Mouse (Mus musculus) urinary bladder, adult 18-20 months (tissue): ENCODE results near the gene Exoc4.

Experiments used
- DNase-seq, 2 experiments: peaks; one replicate each; pipeline ENCODE4 v3.0.0; 2022; ENCODE audit warnings: low spot score in 2 of 2, mixed read lengths in 2 of 2

Exoc4 gene

GRCm38 (mm10) chr6:33866901-33867580 is 618.2 kb downstream of the Exoc4 start:
- DNase-seq: no peak

- DNase-seq: no peak
Measured at GRCm38 (mm10) chr6:33869251-33869650, 620.4 kb downstream of the Exoc4 start.

DNA sequence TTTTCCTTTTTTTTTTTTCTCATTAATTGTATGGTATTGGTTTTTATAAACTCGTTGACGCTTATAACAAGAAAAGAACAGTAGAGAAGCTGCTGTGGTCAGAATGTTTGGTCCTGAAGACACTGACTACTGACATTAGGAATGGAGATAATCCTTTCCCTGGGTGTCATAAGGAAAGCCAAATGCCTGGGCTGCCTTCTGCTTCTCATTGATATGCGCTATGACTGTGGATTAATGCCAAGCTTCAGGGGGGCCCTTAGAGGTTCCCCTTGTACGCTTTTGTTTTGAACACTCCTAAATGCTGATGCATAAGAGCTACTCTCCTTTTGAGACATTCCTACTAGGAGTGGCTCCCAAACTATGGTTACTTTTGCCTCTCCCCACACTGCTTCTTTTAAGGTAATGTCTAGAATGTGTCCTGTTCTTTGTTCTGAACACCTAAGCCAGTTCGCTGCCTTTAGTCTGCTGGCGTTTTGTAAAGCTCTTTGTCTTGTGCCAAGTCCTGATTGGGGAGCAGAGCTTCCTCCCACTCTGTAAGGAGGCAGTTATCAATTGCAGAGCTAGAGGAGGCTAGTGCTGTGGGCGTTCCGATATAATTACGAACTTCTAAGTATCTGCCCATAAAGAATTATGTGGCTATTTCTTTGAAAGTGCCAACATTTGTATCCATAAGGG is 621.7 kb downstream of the Exoc4 start:
- DNase-seq: no peak

GRCm38 (mm10) chr6:33871286-33871685 is 622.4 kb downstream of the Exoc4 start:
- no peak for DNase-seq

- DNase-seq: no peak
Measured at GRCm38 (mm10) chr6:33872192-33872591, 623.3 kb downstream of the Exoc4 start.

- DNase-seq: no peak
Measured at GRCm38 (mm10) chr6:33873000-33873399, 624.1 kb downstream of the Exoc4 start.

DNA sequence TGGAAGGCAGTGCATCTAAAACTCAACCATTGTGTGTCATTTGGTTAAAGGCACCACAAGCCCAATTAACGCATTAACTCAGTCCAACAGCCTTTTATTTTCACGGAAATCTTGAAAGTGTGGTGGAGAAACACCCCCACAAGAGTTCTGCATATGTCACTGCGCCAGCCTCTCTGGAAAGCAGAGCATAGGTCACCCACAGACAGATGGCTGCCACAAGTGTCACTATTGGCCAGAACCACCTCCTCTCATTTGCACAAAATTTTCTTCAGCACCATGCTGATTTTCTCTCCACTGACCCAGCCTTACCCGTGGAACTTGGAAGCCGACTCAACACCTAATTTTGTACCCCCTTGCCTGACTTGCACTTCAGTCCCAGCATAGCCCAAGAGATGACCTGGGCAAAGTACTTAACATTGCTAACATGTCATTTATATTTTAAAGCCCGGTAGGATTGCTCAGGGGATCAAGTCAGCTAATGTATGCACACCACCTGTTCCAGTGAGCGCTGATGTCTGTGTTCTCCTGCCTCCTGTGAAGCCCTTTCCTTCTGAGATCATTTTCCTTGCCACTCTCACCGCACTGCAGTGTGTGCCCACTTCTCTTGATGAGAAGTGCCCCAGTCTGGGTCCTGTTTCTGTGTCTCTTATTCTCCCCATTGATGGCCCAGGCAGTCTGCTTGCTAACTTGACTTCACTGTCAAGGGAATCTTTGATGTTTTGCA is 625.6 kb downstream of the Exoc4 start:
- DNase-seq: no peak

DNA sequence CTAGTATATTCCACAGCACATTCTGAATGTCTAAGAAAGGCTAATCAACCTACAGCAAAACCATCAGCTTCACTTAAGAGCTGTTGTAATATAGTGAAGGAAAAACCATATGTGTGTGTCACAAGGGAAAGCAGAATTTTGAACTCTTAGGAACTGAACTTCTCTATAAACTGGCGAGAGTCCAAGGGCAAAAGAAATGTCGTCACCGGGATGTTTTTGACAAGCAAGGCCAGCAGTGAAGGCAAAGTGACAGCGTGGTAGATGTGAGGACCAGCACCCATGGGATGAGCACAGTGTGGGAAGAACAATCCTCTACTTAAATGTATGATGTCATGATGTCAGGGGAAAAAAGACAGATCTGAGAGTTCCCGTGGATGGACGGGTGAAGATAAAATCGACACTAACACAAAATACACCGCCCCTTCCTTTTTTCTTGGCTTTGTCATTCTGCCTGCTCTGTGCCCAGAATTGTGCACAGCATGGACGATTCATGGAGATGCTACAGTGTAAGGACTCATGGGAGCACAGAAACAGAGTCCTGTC is 635.3 kb downstream of the Exoc4 start:
- no peak for DNase-seq

DNA sequence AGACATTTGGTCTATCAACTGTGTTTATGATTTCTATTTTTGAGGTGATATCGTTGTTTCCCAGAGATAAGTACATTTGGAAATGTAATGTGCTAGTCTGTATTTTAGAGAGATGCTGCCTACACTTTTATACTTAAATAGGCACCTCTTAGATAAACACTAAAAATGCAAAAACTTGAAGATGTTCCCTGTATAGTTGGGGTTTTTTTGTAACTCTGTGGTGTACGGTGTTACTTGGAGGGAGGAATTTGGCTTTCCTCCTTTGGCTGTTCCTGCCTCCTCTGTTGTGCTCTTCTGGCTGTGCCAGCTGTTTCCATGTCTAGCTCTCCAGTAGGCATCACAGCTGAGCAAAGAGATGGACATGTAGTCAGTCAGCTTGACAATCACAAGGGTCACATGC is 638.1 kb downstream of the Exoc4 start:
- DNase-seq: no peak

- DNase-seq: no peak
Measured at GRCm38 (mm10) chr6:33890926-33891325, 642.0 kb downstream of the Exoc4 start.

DNA sequence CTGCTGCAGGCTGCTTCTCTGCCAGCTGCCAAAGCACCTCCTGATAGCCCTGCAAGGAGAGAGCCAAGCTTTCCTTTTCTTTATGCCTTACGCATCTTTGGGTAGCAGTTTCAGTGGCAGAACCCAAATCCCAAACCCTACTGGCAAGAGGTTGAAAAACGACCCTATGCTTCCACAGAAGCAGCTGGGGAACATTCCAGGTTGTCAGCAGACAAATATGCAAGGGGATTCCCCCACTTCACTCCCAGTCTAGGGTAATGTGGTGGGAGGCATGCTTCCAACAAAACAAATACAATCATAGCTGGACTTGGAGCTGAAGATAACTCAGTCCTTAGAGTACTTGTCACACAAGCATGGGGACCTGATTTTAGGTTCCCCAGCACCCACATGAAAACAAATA is 643.3 kb downstream of the Exoc4 start:
- DNase-seq: no peak

GRCm38 (mm10) chr6:33899973-33900372 is 651.1 kb downstream of the Exoc4 start:
- DNase-seq: no peak

DNA sequence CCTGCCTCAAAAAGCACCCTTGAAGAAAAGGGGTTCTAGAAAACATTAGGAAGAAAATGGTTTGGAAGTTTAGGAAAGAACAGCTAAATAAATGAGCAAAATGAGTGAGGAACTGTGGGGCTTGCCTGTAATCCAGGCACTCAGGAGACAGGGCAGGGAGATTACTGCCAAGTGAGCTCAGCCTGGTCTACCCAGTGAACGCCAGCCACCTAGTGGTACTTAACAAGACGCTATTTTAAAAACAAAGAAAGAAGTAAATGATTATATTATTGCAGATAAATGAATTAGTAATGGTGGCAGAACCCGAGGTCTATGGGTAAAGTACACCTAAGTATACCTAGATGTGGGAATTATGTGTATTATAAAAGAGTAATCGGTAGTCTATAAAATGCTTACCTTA is 651.7 kb downstream of the Exoc4 start:
- no peak for DNase-seq

GRCm38 (mm10) chr6:33905099-33905498 is 656.2 kb downstream of the Exoc4 start:
- no peak for DNase-seq

- DNase-seq: no peak
Measured at GRCm38 (mm10) chr6:33910671-33911070, 661.8 kb downstream of the Exoc4 start.

GRCm38 (mm10) chr6:33913072-33913471 is 664.2 kb downstream of the Exoc4 start:
- no peak for DNase-seq

DNA sequence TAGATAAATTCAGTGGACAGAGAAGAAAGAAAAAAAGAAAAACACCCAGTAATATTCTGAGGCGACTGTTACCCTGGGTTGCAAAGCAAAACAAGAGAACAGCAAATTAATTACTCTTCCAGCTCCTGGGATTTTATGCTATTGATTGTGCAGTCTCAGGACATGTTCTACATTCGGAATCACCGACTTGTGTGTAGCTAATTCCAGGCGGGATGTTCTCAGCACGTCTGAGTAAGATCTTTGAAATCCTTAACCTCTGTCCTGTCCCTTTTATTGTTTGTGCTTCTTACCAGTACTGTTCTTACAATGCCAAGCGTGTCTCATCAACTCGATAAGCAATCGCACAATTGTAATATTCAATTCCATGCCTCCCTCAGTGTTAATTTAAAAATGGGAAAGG is 664.6 kb downstream of the Exoc4 start:
- no peak for DNase-seq

GRCm38 (mm10) chr6:33913964-33914363 is 665.1 kb downstream of the Exoc4 start:
- DNase-seq: no peak

- DNase-seq: no peak
Measured at GRCm38 (mm10) chr6:33923571-33923970, 674.7 kb downstream of the Exoc4 start.

- no peak for DNase-seq
Measured at GRCm38 (mm10) chr6:33924888-33925287, 676.0 kb downstream of the Exoc4 start.

DNA sequence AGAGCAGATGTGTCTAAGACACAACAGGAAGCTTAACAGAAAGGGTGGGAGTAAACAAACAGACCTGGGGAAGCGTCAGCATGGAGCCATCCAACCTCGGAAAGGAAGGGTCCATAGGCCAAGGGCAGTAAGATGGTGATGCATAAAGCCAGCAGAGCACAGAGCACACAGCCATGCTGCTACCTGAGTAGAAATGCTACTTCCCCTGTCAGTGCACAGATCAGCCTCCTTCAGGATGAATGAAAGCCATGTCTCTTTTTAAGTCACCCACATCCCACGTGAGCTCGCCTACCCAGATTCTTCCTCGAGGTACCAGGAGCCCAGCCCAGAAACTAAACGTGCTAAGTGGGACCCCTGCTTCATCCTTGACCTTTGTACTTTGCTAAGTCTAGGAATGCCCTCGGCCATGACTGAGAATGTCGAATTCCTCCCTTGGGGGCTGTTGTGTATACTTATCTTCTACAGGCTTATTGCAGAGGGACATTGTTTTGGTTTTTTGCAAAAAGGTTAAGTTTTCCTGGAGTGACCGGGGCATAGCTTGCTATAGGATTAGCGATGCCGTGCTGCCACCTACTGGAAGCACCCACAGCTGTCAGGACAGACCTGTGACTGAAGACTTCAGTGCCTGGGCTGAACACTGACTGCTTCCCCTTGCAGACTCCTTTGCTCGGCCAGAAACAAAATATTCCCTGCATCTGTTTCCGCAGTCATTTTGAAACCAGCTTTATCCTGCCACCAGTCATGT is 680.6 kb downstream of the Exoc4 start:
- DNase-seq: peak; percentile 25 to 61
